Mouse (Mus musculus): ENCODE data around the gene Slc16a9. TPM values are rescaled to one million over a fixed set of nuclear protein-coding genes. Genes with fewer than 3 reads are reported as not detected.

Gene Slc16a9
- polyA plus RNA-seq (2015; fragmentation: Nextera tagmentation; extraction: Ambion mirVana) = 0.96 and 1.9 TPM in 2 replicates

GRCm38 (mm10) chr10:70244921-70245558 lies at the start of gene Slc16a9:
TSS of gene Slc16a9 (plus strand) at chr10:70245100.
- Histone ChIP-seq H3K36me3 (no peaks in the 10 kb centered on the region), H3K4me2 (peak within 1 kb of the TSS; percentile 95), H3K4me1 (replicated peaks) (peaks cover 16% of the 10 kb centered on the region), H3K9me3 (replicated peaks) (no peaks in the 10 kb centered on the region), H3K27ac (no peak within 1 kb of the TSS), H3K4me3 (peak within 1 kb of the TSS; percentile 65), H3K27me3 (peaks cover 18% of the 10 kb centered on the region), H3K9ac (peak within 1 kb of the TSS; percentile 62)
- ATAC-seq (replicated peaks; ENCODE audit: insufficient number of reproducible peaks, insufficient read depth, low FRiP score, low read depth) = peak; percentile 87
- WGBS = under 1% methylated on average over 53 of the region's 54 CpGs

- Histone ChIP-seq H3K9ac (no peak overlapping the region), H3K4me1 (replicated peaks) (0 out of 2 replicates have a peak, but pooled peaks cover 3% of the 10 kb centered on the region), H3K4me3 (no peak overlapping the region), H3K27ac (no peak overlapping the region), H3K36me3 (peaks cover 19% of the 10 kb centered on the region), H3K9me3 (replicated peaks) (no peaks in the 10 kb centered on the region), H3K4me2 (no peak overlapping the region), H3K27me3 (no peaks in the 10 kb centered on the region)
- ATAC-seq (replicated peaks; ENCODE audit: insufficient number of reproducible peaks, insufficient read depth, low FRiP score, low read depth) = no peak
- WGBS = 64% methylated on average over 7 of the region's 7 CpGs
Measured at GRCm38 (mm10) chr10:70195279-70195678, 49.6 kb upstream of the Slc16a9 start.

GRCm38 (mm10) chr10:70195786-70196185 lies 49.1 kb upstream of the Slc16a9 start:
- Histone ChIP-seq H3K4me2 (no peak overlapping the region), H3K27ac (no peak overlapping the region), H3K9me3 (replicated peaks) (no peaks in the 10 kb centered on the region), H3K9ac (no peak overlapping the region), H3K4me1 (replicated peaks) (0 out of 2 replicates have a peak, but pooled peaks cover 3% of the 10 kb centered on the region), H3K4me3 (no peak overlapping the region), H3K36me3 (peaks cover 19% of the 10 kb centered on the region), H3K27me3 (no peaks in the 10 kb centered on the region)
- 55% methylated on average over 7 of the region's 7 CpGs for WGBS
- no peak for ATAC-seq (replicated peaks; ENCODE audit: insufficient number of reproducible peaks, insufficient read depth, low FRiP score, low read depth)

- H3K27ac ChIP-seq = no peak overlapping the region
- peaks cover 12% of the 10 kb centered on the region for H3K36me3 ChIP-seq
- 0 out of 2 replicates have a peak, but pooled peaks cover 3% of the 10 kb centered on the region for H3K4me1 ChIP-seq (replicated peaks)
- ATAC-seq (replicated peaks; ENCODE audit: insufficient number of reproducible peaks, insufficient read depth, low FRiP score, low read depth) = no peak
- H3K4me3 ChIP-seq = no peak overlapping the region
- H3K4me2 ChIP-seq = no peak overlapping the region
- WGBS = 83% methylated on average over 6 of the region's 6 CpGs
- H3K9ac ChIP-seq = no peak overlapping the region
- no peaks in the 10 kb centered on the region for H3K9me3 ChIP-seq (replicated peaks)
- no peaks in the 10 kb centered on the region for H3K27me3 ChIP-seq
Measured at GRCm38 (mm10) chr10:70196666-70197065, 48.2 kb upstream of the Slc16a9 start.

GRCm38 (mm10) chr10:70197601-70198000 lies 47.3 kb upstream of the Slc16a9 start:
- no peak for ATAC-seq (replicated peaks; ENCODE audit: insufficient number of reproducible peaks, insufficient read depth, low FRiP score, low read depth)
- no peak overlapping the region for H3K4me2 ChIP-seq
- H3K36me3 ChIP-seq = peaks cover 3% of the 10 kb centered on the region
- no peaks in the 10 kb centered on the region for H3K27me3 ChIP-seq
- 87% methylated on average over 2 of the region's 2 CpGs for WGBS
- H3K9me3 ChIP-seq (replicated peaks) = no peaks in the 10 kb centered on the region
- H3K4me1 ChIP-seq (replicated peaks) = 0 out of 2 replicates have a peak, but pooled peaks cover 3% of the 10 kb centered on the region
- H3K27ac ChIP-seq = no peak overlapping the region
- no peak overlapping the region for H3K4me3 ChIP-seq
- no peak overlapping the region for H3K9ac ChIP-seq

GRCm38 (mm10) chr10:70198012-70198411 lies 46.9 kb upstream of the Slc16a9 start:
- H3K27ac ChIP-seq = no peak overlapping the region
- no peak overlapping the region for H3K4me3 ChIP-seq
- ATAC-seq (replicated peaks; ENCODE audit: insufficient number of reproducible peaks, insufficient read depth, low FRiP score, low read depth) = no peak
- H3K27me3 ChIP-seq = no peaks in the 10 kb centered on the region
- no peak overlapping the region for H3K9ac ChIP-seq
- 0 out of 2 replicates have a peak, but pooled peaks cover 3% of the 10 kb centered on the region for H3K4me1 ChIP-seq (replicated peaks)
- no peak overlapping the region for H3K4me2 ChIP-seq
- H3K36me3 ChIP-seq = no peaks in the 10 kb centered on the region
- no peaks in the 10 kb centered on the region for H3K9me3 ChIP-seq (replicated peaks)
- WGBS = 70% methylated on average over 6 of the region's 6 CpGs

- Histone ChIP-seq H3K27ac (no peak overlapping the region), H3K9ac (no peak overlapping the region), H3K36me3 (no peaks in the 10 kb centered on the region), H3K4me3 (no peak overlapping the region), H3K9me3 (replicated peaks) (no peaks in the 10 kb centered on the region), H3K4me1 (replicated peaks) (0 out of 2 replicates have a peak, but pooled peaks cover 3% of the 10 kb centered on the region), H3K27me3 (no peaks in the 10 kb centered on the region), H3K4me2 (no peak overlapping the region)
- 91% methylated on average over 7 of the region's 7 CpGs for WGBS
- no peak for ATAC-seq (replicated peaks; ENCODE audit: insufficient number of reproducible peaks, insufficient read depth, low FRiP score, low read depth)
Measured at GRCm38 (mm10) chr10:70198951-70199463, 45.9 kb upstream of the Slc16a9 start.

- WGBS = 81% methylated on average over 6 of the region's 6 CpGs
- Histone ChIP-seq H3K27ac (no peak overlapping the region), H3K4me2 (no peak overlapping the region), H3K9ac (no peak overlapping the region), H3K4me3 (no peak overlapping the region), H3K4me1 (replicated peaks) (0 out of 2 replicates have a peak, but pooled peaks cover 3% of the 10 kb centered on the region), H3K36me3 (no peaks in the 10 kb centered on the region), H3K9me3 (replicated peaks) (no peaks in the 10 kb centered on the region), H3K27me3 (no peaks in the 10 kb centered on the region)
- no peak for ATAC-seq (replicated peaks; ENCODE audit: insufficient number of reproducible peaks, insufficient read depth, low FRiP score, low read depth)
Measured at GRCm38 (mm10) chr10:70199466-70200210, 45.3 kb upstream of the Slc16a9 start.

- no peak overlapping the region for H3K4me3 ChIP-seq
- H3K9me3 ChIP-seq (replicated peaks) = no peaks in the 10 kb centered on the region
- H3K9ac ChIP-seq = no peak overlapping the region
- ATAC-seq (replicated peaks; ENCODE audit: insufficient number of reproducible peaks, insufficient read depth, low FRiP score, low read depth) = no peak
- no peak overlapping the region for H3K27ac ChIP-seq
- 72% methylated on average over 12 of the region's 12 CpGs for WGBS
- H3K36me3 ChIP-seq = no peaks in the 10 kb centered on the region
- no peaks in the 10 kb centered on the region for H3K27me3 ChIP-seq
- no peak overlapping the region for H3K4me2 ChIP-seq
- peaks cover 4% of the 10 kb centered on the region for H3K4me1 ChIP-seq (replicated peaks)
Measured at GRCm38 (mm10) chr10:70200889-70201500, 43.9 kb upstream of the Slc16a9 start.

- no peak within 1 kb of the TSS for H3K4me3 ChIP-seq
- H3K4me1 ChIP-seq (replicated peaks) = peaks cover 4% of the 10 kb centered on the region
- no peak within 1 kb of the TSS for H3K9ac ChIP-seq
- no peak within 1 kb of the TSS for H3K27ac ChIP-seq
- no peak; the same call in 1 of the 2 replicates for ATAC-seq (replicated peaks; ENCODE audit: insufficient number of reproducible peaks, insufficient read depth, low FRiP score, low read depth)
- WGBS = 56% methylated on average over 17 of the region's 17 CpGs
- H3K9me3 ChIP-seq (replicated peaks) = no peaks in the 10 kb centered on the region
- H3K27me3 ChIP-seq = no peaks in the 10 kb centered on the region
- no peaks in the 10 kb centered on the region for H3K36me3 ChIP-seq
- H3K4me2 ChIP-seq = no peak within 1 kb of the TSS
Measured at GRCm38 (mm10) chr10:70204505-70205399, 40.1 kb upstream of the Slc16a9 start, which contains the start of gene Mrln. TSS of gene Mrln (plus strand) at chr10:70204664.

Data from heart, embryonic 15.5 days (tissue).